Mouse (Mus musculus) midbrain, embryonic 12.5 days (tissue): ENCODE results near the gene Slc31a2. TPM values are rescaled to one million over a fixed set of nuclear protein-coding genes. Genes with fewer than 3 reads are reported as not detected.

ENCODE experiments used
- ATAC-seq: fragments of 200-750 bp; cut with Nextera tagmentation; 2 replicates; pipeline ENCODE4 v1.8.0; 2017; ENCODE audit warnings: low read depth, moderate TSS enrichment, moderate library complexity; ENCODE audit not compliant: low FRiP score
- H3K27ac ChIP-seq: fragments of 300-500 bp; sonication (generic); replicated peaks from 2 replicates; pipeline ENCODE4 v1.5.1; 2016; ENCODE audit warnings: mild to moderate bottlenecking
- H3K27me3 ChIP-seq: fragments of 300-500 bp; sonication (generic); 2 replicates; pipeline ENCODE4 v1.6.1; 2016; ENCODE audit warnings: mild to moderate bottlenecking
- H3K36me3 ChIP-seq: fragments of 300-500 bp; sonication (generic); 2 replicates; pipeline ENCODE4 v1.6.1; 2016
- H3K4me1 ChIP-seq: fragments of 300-500 bp; sonication (generic); 2 replicates; pipeline ENCODE4 v1.6.1; 2016
- H3K4me2 ChIP-seq: fragments of 300-500 bp; sonication (generic); replicated peaks from 2 replicates; pipeline ENCODE4 v1.6.1; 2016; ENCODE audit warnings: mild to moderate bottlenecking, moderate library complexity
- H3K4me3 ChIP-seq: fragments of 300-500 bp; sonication (generic); 2 replicates; pipeline ENCODE4 v1.5.1; 2016; ENCODE audit warnings: mild to moderate bottlenecking
- H3K9ac ChIP-seq: fragments of 300-500 bp; sonication (generic); replicated peaks from 2 replicates; pipeline ENCODE4 v1.6.1; 2016; ENCODE audit warnings: mild to moderate bottlenecking, moderate library complexity
- H3K9me3 ChIP-seq: fragments of 300-500 bp; sonication (generic); 2 replicates; pipeline ENCODE4 v1.6.1; 2016; ENCODE audit warnings: mild to moderate bottlenecking
- WGBS: fragments of 180-500 bp; shearing (Covaris S2); methylation state at CpG from one replicate; pipeline ENCODE4 v1.1.7; 2016; 5-methylcytosine and 5-hydroxymethylcytosine counted together
- polyA plus RNA-seq: library from polyadenylated mRNA; unstranded; fragments of >200 nt; fragmentation: Nextera tagmentation; extraction: Ambion mirVana; gene quantifications from 2 replicates; pipeline ENCODE4 v1.2.1, GENCODE M21; 2016

Slc31a2 gene
- polyA plus RNA-seq, 1 experiment from 2014 or later, result 9.5 TPM

DNA sequence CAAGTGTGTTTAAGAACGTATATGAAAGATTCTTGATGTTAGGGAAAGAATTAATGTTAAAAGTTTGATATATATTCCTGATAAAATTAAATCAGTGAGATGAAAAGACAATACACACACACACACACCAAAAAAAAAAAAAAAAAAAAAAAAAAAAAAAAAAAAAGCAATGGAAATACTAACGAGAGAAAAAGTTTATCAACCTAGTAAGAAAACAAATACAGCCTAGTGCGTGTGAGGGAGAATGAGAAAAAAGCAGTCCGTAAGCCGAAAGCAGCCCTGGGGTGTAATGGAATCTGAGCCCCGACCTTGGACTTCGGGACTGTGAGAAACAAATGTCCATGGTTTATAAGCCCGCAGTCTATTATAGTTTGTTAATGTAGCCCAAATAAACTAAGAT lies 23.2 kb downstream of the Slc31a2 start:
- no peak overlapping the region for H3K4me2 ChIP-seq
- H3K4me3 ChIP-seq, result no peak overlapping the region
- no peak for ATAC-seq
- H3K4me1 ChIP-seq, result peaks cover 13% of the 10 kb centered on the region
- no peaks in the 10 kb centered on the region for H3K36me3 ChIP-seq
- H3K27ac ChIP-seq, result no peak overlapping the region
- WGBS, result 77% methylated on average over 8 of the region's 8 CpGs
- no peak overlapping the region; the same call in 1 of the 2 replicates for H3K9ac ChIP-seq
- no peaks in the 10 kb centered on the region for H3K27me3 ChIP-seq
- H3K9me3 ChIP-seq, result no peaks in the 10 kb centered on the region

- peak; percentile 94 for ATAC-seq
- Histone ChIP-seq H3K4me2 (peak overlapping the region; percentile 88), H3K9ac (peak overlapping the region; percentile 70), H3K27me3 (no peaks in the 10 kb centered on the region), H3K27ac (peak overlapping the region; percentile 30; the same call in 1 of the 2 replicates), H3K9me3 (no peaks in the 10 kb centered on the region), H3K36me3 (no peaks in the 10 kb centered on the region), H3K4me3 (peak overlapping the region; percentile 77), H3K4me1 (peaks cover 13% of the 10 kb centered on the region)
- under 1% methylated on average over 51 of the region's 55 CpGs for WGBS
These were observed 24.1 kb downstream of the Slc31a2 start for GRCm38 (mm10) chr4:62286257-62286991.

DNA sequence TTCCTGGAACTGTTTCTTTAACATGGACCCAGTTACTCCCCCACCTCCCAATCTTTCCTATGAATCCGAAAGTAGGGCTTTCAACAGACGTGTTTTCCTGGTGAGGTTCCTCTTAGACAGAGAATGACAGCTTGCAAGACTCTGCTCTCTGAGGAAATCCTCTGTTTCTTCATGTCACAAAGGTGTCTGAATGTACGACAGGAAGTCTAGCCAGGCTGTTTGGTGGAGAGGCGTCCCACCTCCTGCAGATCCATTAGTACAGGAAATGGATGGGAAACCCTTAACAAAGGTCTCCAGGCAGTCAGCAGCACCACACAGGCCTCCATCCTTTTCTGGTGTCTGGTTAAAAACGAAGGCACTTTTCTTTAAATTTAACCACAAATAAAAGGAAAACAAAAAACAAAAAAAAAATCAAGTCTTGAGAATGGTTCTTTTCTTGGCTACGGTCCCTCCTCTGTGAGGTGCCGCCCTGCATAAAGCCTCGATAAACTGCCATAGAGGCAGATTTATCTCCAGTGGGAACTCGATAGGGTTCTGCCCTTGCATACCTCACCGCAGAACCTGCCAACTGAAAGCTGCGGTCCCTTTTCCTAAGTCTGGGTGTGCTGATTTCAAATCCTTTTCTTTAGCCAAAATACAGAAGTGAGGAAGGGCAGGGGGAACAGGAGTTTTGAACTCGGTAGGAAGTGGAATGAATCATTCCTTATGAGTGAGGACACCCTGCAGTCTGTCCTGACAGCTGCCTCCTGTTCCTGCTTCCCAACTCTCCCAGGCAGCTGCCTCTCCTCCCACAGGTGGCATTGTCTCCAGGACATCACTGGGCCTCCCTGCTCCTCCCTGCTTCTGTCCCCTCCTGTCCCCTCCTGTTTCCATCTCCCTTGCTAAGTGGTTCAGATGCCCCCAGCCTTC lies 24.9 kb downstream of the Slc31a2 start:
- H3K36me3 ChIP-seq, result no peaks in the 10 kb centered on the region
- no peak; the same call in 1 of the 2 replicates for ATAC-seq
- peak overlapping the region; percentile 30 for H3K27ac ChIP-seq
- peak overlapping the region; percentile 70 for H3K9ac ChIP-seq
- H3K4me3 ChIP-seq, result peak overlapping the region; percentile 77
- H3K4me2 ChIP-seq, result peak overlapping the region; percentile 88
- H3K9me3 ChIP-seq, result no peaks in the 10 kb centered on the region
- 14% methylated on average over 12 of the region's 12 CpGs for WGBS
- peaks cover 13% of the 10 kb centered on the region for H3K4me1 ChIP-seq
- no peaks in the 10 kb centered on the region for H3K27me3 ChIP-seq

DNA sequence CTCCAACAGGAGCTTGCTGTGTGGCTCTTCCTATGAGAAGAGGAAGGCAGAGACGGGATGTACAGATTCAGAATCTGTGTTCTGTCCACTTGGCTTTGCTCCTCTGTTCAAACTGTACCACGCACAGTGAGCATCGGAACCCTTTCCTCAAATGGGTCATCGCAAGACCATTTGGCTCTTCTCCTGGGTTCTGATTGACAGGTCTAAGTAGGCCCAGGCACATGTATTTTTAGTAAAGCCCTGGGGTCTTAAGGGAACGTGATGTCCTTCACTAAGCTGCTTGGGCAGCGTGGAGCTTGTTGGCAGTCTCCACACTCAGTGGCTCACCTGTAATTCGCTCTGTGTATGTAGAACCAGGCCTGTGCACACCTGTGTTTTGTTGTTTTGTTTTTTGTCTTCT lies 26.9 kb downstream of the Slc31a2 start:
- H3K27me3 ChIP-seq, result no peaks in the 10 kb centered on the region
- 91% methylated on average over 7 of the region's 7 CpGs for WGBS
- H3K27ac ChIP-seq, result no peak overlapping the region
- peaks cover 16% of the 10 kb centered on the region for H3K4me1 ChIP-seq
- H3K36me3 ChIP-seq, result no peaks in the 10 kb centered on the region
- no peak overlapping the region for H3K4me3 ChIP-seq
- no peak overlapping the region for H3K4me2 ChIP-seq
- no peak overlapping the region for H3K9ac ChIP-seq
- no peak for ATAC-seq
- no peaks in the 10 kb centered on the region for H3K9me3 ChIP-seq

DNA sequence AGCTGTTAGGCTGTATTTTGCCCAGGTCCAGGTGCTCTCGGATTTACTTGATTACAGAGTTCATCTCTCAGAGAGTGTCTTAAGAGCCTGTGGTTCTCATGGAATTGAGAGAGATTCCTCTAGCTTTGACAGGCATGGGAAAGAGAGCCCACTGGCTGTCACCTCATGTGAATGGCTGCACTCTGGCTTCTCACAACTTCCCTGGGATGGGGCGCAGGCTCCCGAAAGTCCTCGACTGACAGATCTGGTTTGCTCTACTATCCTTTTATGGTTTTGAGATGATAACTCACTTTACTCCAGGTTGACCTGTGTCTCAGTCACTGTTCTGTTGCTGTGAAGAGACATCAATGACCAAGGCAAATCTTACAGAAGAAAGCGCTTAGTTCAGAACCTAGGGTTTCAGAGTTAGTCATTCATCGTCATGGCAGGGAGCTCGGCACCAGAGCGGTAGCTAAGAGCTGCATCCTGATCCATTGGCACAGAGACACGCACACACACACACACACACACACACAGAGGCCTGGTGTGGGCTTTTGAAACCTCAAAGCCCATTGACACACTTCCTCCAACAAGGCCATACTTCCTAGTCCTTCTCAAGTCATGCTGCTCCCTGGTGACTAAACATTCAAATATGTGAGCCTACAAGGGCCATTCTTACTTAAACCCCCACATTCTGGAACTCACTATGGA lies 28.6 kb downstream of the Slc31a2 start:
- H3K27ac ChIP-seq, result no peak overlapping the region
- no peak overlapping the region for H3K4me2 ChIP-seq
- H3K4me3 ChIP-seq, result no peak overlapping the region
- no peaks in the 10 kb centered on the region for H3K36me3 ChIP-seq
- ATAC-seq, result no peak
- no peak overlapping the region for H3K9ac ChIP-seq
- peaks cover 16% of the 10 kb centered on the region for H3K4me1 ChIP-seq
- no peaks in the 10 kb centered on the region for H3K9me3 ChIP-seq
- no peaks in the 10 kb centered on the region for H3K27me3 ChIP-seq
- WGBS, result 92% methylated on average over 9 of the region's 9 CpGs

GRCm38 (mm10) chr4:62292461-62293180 lies 30.3 kb downstream of the Slc31a2 start:
- Histone ChIP-seq H3K9me3 (no peaks in the 10 kb centered on the region), H3K4me2 (no peak overlapping the region), H3K4me3 (no peak overlapping the region), H3K36me3 (peaks cover 6% of the 10 kb centered on the region), H3K27ac (no peak overlapping the region), H3K9ac (no peak overlapping the region), H3K27me3 (no peaks in the 10 kb centered on the region), H3K4me1 (peaks cover 6% of the 10 kb centered on the region)
- 67% methylated on average over 8 of the region's 8 CpGs for WGBS
- no peak for ATAC-seq

DNA sequence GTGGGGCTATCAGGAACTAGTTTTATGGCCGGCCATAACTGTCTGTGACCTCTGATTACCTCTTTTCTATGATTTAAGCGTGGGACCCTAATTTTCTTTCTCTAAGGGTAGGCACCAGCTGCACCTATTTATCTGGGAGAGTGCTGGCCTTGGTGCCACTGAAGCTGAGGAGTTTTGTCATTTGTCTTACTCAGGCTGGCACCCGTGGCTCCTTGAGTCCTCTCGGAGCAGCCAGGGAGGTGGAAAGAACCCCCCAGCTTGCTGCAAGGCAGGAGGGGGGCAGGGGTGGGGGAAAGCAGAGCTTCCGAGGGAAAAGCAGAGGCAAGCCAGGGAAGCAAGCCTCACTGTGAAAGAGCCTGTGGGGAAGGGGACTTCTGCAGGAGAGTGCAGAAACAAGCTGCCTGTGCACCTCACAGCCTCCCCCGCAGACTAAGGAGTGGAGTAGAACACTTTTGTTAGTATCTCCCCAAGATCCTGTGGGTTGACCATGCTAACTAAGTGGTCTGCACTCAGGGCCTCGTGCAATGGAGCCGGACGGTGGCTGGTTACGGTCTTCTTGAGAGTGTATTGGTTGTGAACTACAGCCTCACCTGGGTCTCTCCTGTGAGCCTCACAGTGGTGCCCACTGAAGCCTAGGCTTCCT lies 31.0 kb downstream of the Slc31a2 start:
- no peak overlapping the region for H3K4me2 ChIP-seq
- H3K36me3 ChIP-seq, result peaks cover 10% of the 10 kb centered on the region
- peaks cover 3% of the 10 kb centered on the region; the same call in 1 of the 2 replicates for H3K4me1 ChIP-seq
- 71% methylated on average over 10 of the region's 10 CpGs for WGBS
- H3K27ac ChIP-seq, result no peak overlapping the region
- H3K4me3 ChIP-seq, result no peak overlapping the region
- no peak for ATAC-seq
- H3K9ac ChIP-seq, result no peak overlapping the region
- no peaks in the 10 kb centered on the region for H3K27me3 ChIP-seq
- H3K9me3 ChIP-seq, result no peaks in the 10 kb centered on the region

- no peak overlapping the region for H3K4me2 ChIP-seq
- WGBS, result 100% methylated on average over 1 of the region's 1 CpGs
- no peaks in the 10 kb centered on the region for H3K27me3 ChIP-seq
- H3K9ac ChIP-seq, result no peak overlapping the region
- H3K4me1 ChIP-seq, result peaks cover 3% of the 10 kb centered on the region; the same call in 1 of the 2 replicates
- ATAC-seq, result no peak
- peaks cover 20% of the 10 kb centered on the region for H3K36me3 ChIP-seq
- no peak overlapping the region for H3K27ac ChIP-seq
- H3K4me3 ChIP-seq, result no peak overlapping the region
- H3K9me3 ChIP-seq, result no peaks in the 10 kb centered on the region
These were observed 32.4 kb downstream of the Slc31a2 start for GRCm38 (mm10) chr4:62294741-62295140.

DNA sequence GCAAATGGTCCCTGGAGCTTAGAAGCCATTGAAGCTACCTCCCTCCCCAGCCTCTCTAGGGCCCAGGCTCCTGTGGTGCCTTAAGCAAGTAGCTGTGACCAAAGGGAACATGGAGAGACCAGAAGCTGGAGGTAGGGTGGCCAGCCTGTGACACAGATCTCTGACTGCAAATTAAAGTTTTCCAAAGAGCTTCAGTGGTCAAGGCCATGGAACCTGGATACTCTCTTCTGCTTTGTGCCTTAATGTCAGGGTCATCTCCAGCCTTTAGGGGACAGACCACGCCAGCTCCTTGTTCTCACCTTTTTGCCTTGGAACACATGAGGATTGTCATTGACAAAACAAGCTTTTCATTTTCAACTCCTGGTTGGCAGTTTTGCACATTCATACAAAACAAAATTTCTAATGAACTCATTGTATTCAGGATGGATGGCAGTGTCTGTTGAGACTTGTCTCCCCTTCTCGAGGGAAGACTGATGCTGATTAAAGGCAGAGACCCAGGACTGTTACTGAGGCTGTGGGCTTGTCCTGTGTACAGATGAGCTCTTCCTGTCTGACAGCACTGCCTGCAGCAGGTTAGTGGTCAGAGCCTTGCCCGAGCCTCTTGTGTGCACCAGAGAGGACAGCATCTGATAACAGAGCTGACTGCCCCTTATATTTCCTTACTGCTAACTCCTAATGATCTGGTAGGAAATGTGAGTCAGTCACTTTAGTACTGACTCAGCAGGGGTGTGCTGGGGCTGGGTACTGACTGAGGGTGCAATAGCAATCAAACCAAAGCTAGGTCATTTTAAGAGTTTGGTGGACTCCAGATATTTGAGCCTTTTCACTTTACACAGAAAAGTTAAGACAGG lies 35.1 kb downstream of the Slc31a2 start:
- Histone ChIP-seq H3K27me3 (no peaks in the 10 kb centered on the region), H3K4me3 (no peak overlapping the region), H3K9ac (no peak overlapping the region), H3K9me3 (no peaks in the 10 kb centered on the region), H3K4me1 (peaks cover 3% of the 10 kb centered on the region; the same call in 1 of the 2 replicates), H3K36me3 (peaks cover 41% of the 10 kb centered on the region), H3K4me2 (no peak overlapping the region), H3K27ac (no peak overlapping the region)
- 87% methylated on average over 3 of the region's 3 CpGs for WGBS
- ATAC-seq, result no peak

- Histone ChIP-seq H3K36me3 (peaks cover 66% of the 10 kb centered on the region), H3K9me3 (no peaks in the 10 kb centered on the region), H3K4me2 (no peak overlapping the region), H3K4me1 (no peaks in the 10 kb centered on the region), H3K27ac (no peak overlapping the region), H3K9ac (no peak overlapping the region), H3K27me3 (no peaks in the 10 kb centered on the region), H3K4me3 (no peak overlapping the region)
- ATAC-seq, result no peak
- WGBS, result 100% methylated on average over 2 of the region's 2 CpGs
These were observed 37.6 kb downstream of the Slc31a2 start for GRCm38 (mm10) chr4:62300001-62300400.
